Mouse (Mus musculus) midbrain, postnatal 0 days (tissue): ENCODE data around the gene Epb41l3. TPM values are rescaled to one million over a fixed set of nuclear protein-coding genes. Genes with fewer than 3 reads are reported as not detected.

Experiments used
- ATAC-seq: fragments of 200-750 bp; cut with Nextera tagmentation; 2 replicates; pipeline ENCODE4 v1.8.0; 2017; ENCODE audit warnings: moderate number of reproducible peaks, mild to moderate bottlenecking, moderate TSS enrichment, moderate library complexity; ENCODE audit not compliant: low FRiP score
- DNase-seq: peaks from one replicate; pipeline ENCODE4 v3.0.0-alpha.2; 2015; ENCODE audit warnings: low spot score
- H3K27ac ChIP-seq: fragments of 300-500 bp; sonication (generic); 2 replicates; pipeline ENCODE4 v1.5.1; 2014; ENCODE audit warnings: low read depth, mild to moderate bottlenecking, low read length, mixed read lengths
- H3K27me3 ChIP-seq: fragments of 300-500 bp; sonication (generic); 2 replicates; pipeline ENCODE4 v1.6.1; 2014; ENCODE audit warnings: low read length, control low read depth, mixed read lengths; ENCODE audit not compliant: insufficient read depth
- H3K36me3 ChIP-seq: fragments of 300-500 bp; sonication (generic); 2 replicates; pipeline ENCODE4 v1.6.1; 2014; ENCODE audit warnings: low read length, control low read depth, mixed read lengths; ENCODE audit not compliant: insufficient read depth
- H3K4me1 ChIP-seq: fragments of 300-500 bp; sonication (generic); 2 replicates; pipeline ENCODE4 v1.6.1; 2014; ENCODE audit warnings: mild to moderate bottlenecking, control low read depth, antibody characterized with exemption, low read length, mixed read lengths; ENCODE audit not compliant: insufficient read depth
- H3K4me2 ChIP-seq: fragments of 300-500 bp; sonication (generic); 2 replicates; pipeline ENCODE4 v1.6.1; 2014; ENCODE audit warnings: low read depth, mild to moderate bottlenecking, low read length, mixed read lengths; ENCODE audit not compliant: poor library complexity, severe bottlenecking
- H3K4me3 ChIP-seq: fragments of 300-500 bp; sonication (generic); 2 replicates; pipeline ENCODE4 v1.5.1; 2014; ENCODE audit warnings: low read depth, mild to moderate bottlenecking, low read length, moderate library complexity
- H3K9ac ChIP-seq: fragments of 300-500 bp; sonication (generic); replicated peaks from 2 replicates; pipeline ENCODE4 v1.6.1; 2014; ENCODE audit warnings: mild to moderate bottlenecking, low read length, moderate library complexity, mixed read lengths; ENCODE audit not compliant: poor library complexity, severe bottlenecking
- H3K9me3 ChIP-seq: fragments of 300-500 bp; sonication (generic); 2 replicates; pipeline ENCODE4 v1.6.1; 2016; ENCODE audit warnings: low read length, control low read depth
- CTCF ChIP-seq: IDR thresholded peaks from 2 replicates; pipeline ENCODE4 v1.5.1; 2016; ENCODE audit warnings: antibody characterized with exemption, mild to moderate bottlenecking
- WGBS: fragments of 180-500 bp; shearing (Covaris S2); extraction: QIAGEN DNeasy Blood & Tissue Kit; methylation state at CpG from one replicate; pipeline ENCODE4 v1.1.7; 2014; 5-methylcytosine and 5-hydroxymethylcytosine counted together
- polyA plus RNA-seq: library from polyadenylated mRNA; unstranded; fragments of >200 nt; fragmentation: Nextera tagmentation; extraction: Ambion mirVana; gene quantifications from 2 replicates; pipeline ENCODE4 v1.2.1, GENCODE M21; 2015
- total RNA-seq: library from RNA; depleted of rRNA; stranded (reverse); fragments of >200 nt; gene quantifications from 2 replicates; pipeline ENCODE4 v1.2.3, GENCODE M21; 2014; rRNA removed

Epb41l3 gene
- total and polyA plus RNA-seq, 2 experiments from 2014 or later = 72.1 to 102 TPM

DNA sequence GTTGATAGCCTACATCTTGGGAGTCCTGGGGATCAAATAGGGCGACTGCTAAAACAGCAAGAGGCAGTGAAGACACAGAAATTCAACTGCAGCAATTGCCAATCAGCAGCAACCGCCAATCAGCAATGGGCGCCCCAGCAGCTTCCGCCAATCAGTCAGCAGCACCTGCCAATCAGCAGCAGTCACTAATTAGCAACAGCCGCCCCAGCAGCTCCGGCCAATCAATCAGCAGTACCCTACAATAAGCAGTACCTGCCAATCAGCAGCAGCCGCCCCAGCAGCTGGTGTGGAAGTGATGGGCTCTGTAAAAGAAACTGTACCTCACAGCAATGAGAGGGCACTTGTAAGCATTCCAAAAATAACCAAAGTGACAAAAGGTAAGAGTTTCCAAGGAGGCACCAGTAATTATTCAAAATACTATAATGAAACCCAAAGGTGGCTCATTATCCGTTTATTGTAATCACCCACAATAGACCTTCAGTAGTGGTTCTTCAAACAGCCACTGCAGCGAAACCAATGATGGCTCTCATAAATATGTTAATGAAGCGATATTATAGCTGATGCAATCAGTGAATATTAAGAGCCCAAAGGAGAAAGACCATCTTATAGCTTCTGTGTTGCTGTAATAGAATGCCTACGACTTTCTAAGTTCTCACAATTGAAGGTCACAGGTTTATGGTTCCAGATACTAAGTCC is 228.2 kb downstream of the Epb41l3 start:
- no peak overlapping the region for H3K4me3 ChIP-seq
- no peak for TF ChIP-seq CTCF
- no peaks in the 10 kb centered on the region for H3K9me3 ChIP-seq
- no peak overlapping the region for H3K9ac ChIP-seq
- H3K4me2 ChIP-seq = no peak overlapping the region
- H3K4me1 ChIP-seq = no peaks in the 10 kb centered on the region
- H3K27me3 ChIP-seq = no peaks in the 10 kb centered on the region
- ATAC-seq (no peak), DNase-seq (peak; percentile 57)
- H3K36me3 ChIP-seq = no peaks in the 10 kb centered on the region
- H3K27ac ChIP-seq = no peak overlapping the region
- WGBS = 74% methylated on average over 11 of the region's 11 CpGs

DNA sequence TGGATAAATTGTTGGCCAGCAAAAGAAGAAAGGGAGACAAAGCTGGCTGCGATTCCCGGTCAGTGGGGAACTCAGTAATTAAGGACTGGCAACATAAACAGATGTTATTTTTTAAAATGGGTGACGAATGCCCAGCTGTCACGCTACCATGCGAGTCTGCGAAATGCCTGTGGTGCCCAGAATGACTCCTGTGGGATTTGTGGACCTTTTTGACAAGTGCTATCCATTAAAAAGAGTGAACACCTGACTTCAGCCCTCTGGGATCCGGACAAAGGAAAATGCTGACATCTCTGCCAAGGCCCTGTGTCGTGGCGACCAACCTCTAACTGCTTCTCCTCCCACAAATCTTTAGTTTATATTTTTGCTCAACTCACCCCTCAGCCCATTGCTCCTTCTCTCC is 232.2 kb downstream of the Epb41l3 start:
- H3K4me1 ChIP-seq = no peaks in the 10 kb centered on the region
- H3K4me2 ChIP-seq = no peak overlapping the region
- no peaks in the 10 kb centered on the region for H3K9me3 ChIP-seq
- no peak overlapping the region for H3K27ac ChIP-seq
- no peak for TF ChIP-seq CTCF
- no peaks in the 10 kb centered on the region for H3K27me3 ChIP-seq
- no peak for ATAC-seq
- H3K4me3 ChIP-seq = no peak overlapping the region
- no peak overlapping the region for H3K9ac ChIP-seq
- DNase-seq = peak; percentile 11
- no peaks in the 10 kb centered on the region for H3K36me3 ChIP-seq
- 80% methylated on average over 9 of the region's 9 CpGs for WGBS

- ATAC-seq = no peak
- DNase-seq = no peak
- no peaks in the 10 kb centered on the region for H3K4me1 ChIP-seq
- no peak for TF ChIP-seq CTCF
- H3K4me2 ChIP-seq = no peak overlapping the region
- no peaks in the 10 kb centered on the region for H3K36me3 ChIP-seq
- no peak overlapping the region for H3K9ac ChIP-seq
- H3K4me3 ChIP-seq = no peak overlapping the region
- no peak overlapping the region for H3K27ac ChIP-seq
- no peaks in the 10 kb centered on the region for H3K9me3 ChIP-seq
- WGBS = 78% methylated on average over 4 of the region's 4 CpGs
- H3K27me3 ChIP-seq = no peaks in the 10 kb centered on the region
Observed at GRCm38 (mm10) chr17:69309872-69310271, 234.4 kb downstream of the Epb41l3 start.

GRCm38 (mm10) chr17:69320496-69320895 is 245.0 kb downstream of the Epb41l3 start:
- WGBS = 91% methylated on average over 10 of the region's 10 CpGs
- H3K36me3 ChIP-seq = no peaks in the 10 kb centered on the region
- no peaks in the 10 kb centered on the region for H3K9me3 ChIP-seq
- DNase-seq (no peak), ATAC-seq (no peak)
- no peaks in the 10 kb centered on the region for H3K27me3 ChIP-seq
- TF ChIP-seq CTCF = no peak
- H3K27ac ChIP-seq = no peak overlapping the region
- H3K9ac ChIP-seq = no peak overlapping the region
- H3K4me1 ChIP-seq = no peaks in the 10 kb centered on the region
- H3K4me3 ChIP-seq = no peak overlapping the region
- H3K4me2 ChIP-seq = no peak overlapping the region

- WGBS = 85% methylated on average over 2 of the region's 2 CpGs
- Histone ChIP-seq H3K36me3 (no peaks in the 10 kb centered on the region), H3K4me1 (no peaks in the 10 kb centered on the region), H3K4me2 (no peak overlapping the region), H3K4me3 (no peak overlapping the region), H3K27ac (no peak overlapping the region), H3K27me3 (no peaks in the 10 kb centered on the region), H3K9ac (no peak overlapping the region), H3K9me3 (no peaks in the 10 kb centered on the region)
- ATAC-seq (no peak), DNase-seq (no peak)
- TF ChIP-seq CTCF = no peak
Observed at GRCm38 (mm10) chr17:69322721-69323120, 247.2 kb downstream of the Epb41l3 start.

Other genes starting within 250 kb of the Epb41l3 start
- gene Tmem200c, start 249.1 kb upstream of the Epb41l3 start, total RNA-seq = 13.2 and 14.8 TPM in 2 replicates
- gene Tmem200c, start 249.1 kb upstream of the Epb41l3 start, polyA plus RNA-seq = 1.8 and 1.9 TPM in 2 replicates